Mouse (Mus musculus) myocyte (in vitro differentiated cells): ENCODE results near the gene Wwox. TPM values are rescaled to one million over a fixed set of nuclear protein-coding genes. Genes with fewer than 3 reads are reported as not detected.

Experiments used
- H3K27me3 ChIP-seq: one replicate; pipeline ENCODE4 v1.6.1; 2011; ENCODE audit not compliant: control insufficient read depth, insufficient read depth, insufficient read length
- H3K36me3 ChIP-seq: one replicate; pipeline ENCODE4 v1.6.1; 2011; ENCODE audit not compliant: control insufficient read depth, insufficient read depth
- H3K4me2 ChIP-seq: one replicate; pipeline ENCODE4 v1.6.1; 2011; ENCODE audit warnings: low read depth, control low read depth
- H3K4me3 ChIP-seq: one replicate; pipeline ENCODE4 v1.5.1; 2011; ENCODE audit warnings: mild to moderate bottlenecking, control low read depth, moderate library complexity
- H3K79me2 ChIP-seq: one replicate; pipeline ENCODE4 v1.6.1; 2011; ENCODE audit not compliant: control insufficient read depth, insufficient read depth
- H3ac ChIP-seq: one replicate; pipeline ENCODE4 v1.6.1; 2011; ENCODE audit not compliant: control insufficient read depth, insufficient read length
- CEBPB ChIP-seq: IDR thresholded peaks from 2 replicates; pipeline ENCODE4 v1.6.1; 2011; ENCODE audit warnings: mild to moderate bottlenecking, moderate library complexity; ENCODE audit not compliant: poor library complexity, insufficient read depth, severe bottlenecking
- E2F4 ChIP-seq: IDR thresholded peaks from one replicate; pipeline ENCODE4 v1.6.1; 2011; ENCODE audit warnings: mild to moderate bottlenecking, control low read depth, moderate library complexity; ENCODE audit not compliant: insufficient read depth
- MAX ChIP-seq: IDR thresholded peaks from one replicate; pipeline ENCODE4 v1.6.1; 2011; ENCODE audit warnings: low read depth, mild to moderate bottlenecking, control low read depth
- MYOD1 ChIP-seq, 3 experiments: IDR thresholded peaks; one replicate each; pipeline ENCODE4 v1.6.1; 2011; ENCODE audit warnings: control low read depth in 2 of 3, low read depth in 2 of 3, mild to moderate bottlenecking in 2 of 3, moderate library complexity in 1 of 3; ENCODE audit not compliant: insufficient read length in 2 of 3, control insufficient read depth in 1 of 3
- MYOG ChIP-seq, 3 experiments: IDR thresholded peaks; one replicate each; pipeline ENCODE4 v1.6.1; 2011; ENCODE audit warnings: control low read depth in 2 of 3, low read depth in 2 of 3, mild to moderate bottlenecking in 2 of 3; ENCODE audit not compliant: insufficient read length in 2 of 3, control insufficient read depth in 1 of 3, insufficient read depth in 1 of 3
- POLR2A ChIP-seq: IDR thresholded peaks from one replicate; pipeline ENCODE4 v1.6.1; 2011; ENCODE audit warnings: low read depth, mild to moderate bottlenecking, control low read depth, moderate library complexity; ENCODE audit not compliant: insufficient read length
- POLR2AphosphoS2 ChIP-seq: IDR thresholded peaks from one replicate; pipeline ENCODE4 v1.6.1; 2011; ENCODE audit warnings: low read depth, control low read depth; ENCODE audit not compliant: insufficient read length
- REST ChIP-seq: IDR thresholded peaks from one replicate; pipeline ENCODE4 v1.6.1; 2011; ENCODE audit warnings: mild to moderate bottlenecking, control low read depth, moderate library complexity; ENCODE audit not compliant: insufficient read depth, insufficient read length
- SRF ChIP-seq: IDR thresholded peaks from one replicate; pipeline ENCODE4 v1.6.1; 2011; ENCODE audit warnings: low read depth; ENCODE audit not compliant: control insufficient read depth, insufficient read length
- TCF12 ChIP-seq: IDR thresholded peaks from one replicate; pipeline ENCODE4 v1.6.1; 2011; ENCODE audit warnings: mild to moderate bottlenecking, control low read depth; ENCODE audit not compliant: poor library complexity, insufficient read depth, severe bottlenecking
- TCF3 ChIP-seq: IDR thresholded peaks from one replicate; pipeline ENCODE4 v1.6.1; 2011; ENCODE audit warnings: low read depth, control low read depth; ENCODE audit not compliant: insufficient read length
- USF1 ChIP-seq: IDR thresholded peaks from one replicate; pipeline ENCODE4 v1.6.1; 2011; ENCODE audit warnings: low read depth, mild to moderate bottlenecking, control low read depth, moderate library complexity
- polyA plus RNA-seq: library from polyadenylated mRNA; unstranded; fragments of >200 nt; fragmentation: generic; extraction: Trizol; gene quantifications from one replicate; pipeline ENCODE4 v1.2.1, GENCODE M21; 2012; ENCODE audit warnings: missing spikeins

Wwox gene
- polyA plus RNA-seq, 1 experiment: 8.6 TPM

GRCm38 (mm10) chr8:114772276-114772849 is 332.9 kb downstream of the Wwox start:
- H3K79me2 ChIP-seq: no peaks in the 10 kb centered on the region
- H3K27me3 ChIP-seq: no peaks in the 10 kb centered on the region
- H3K4me3 ChIP-seq: no peak overlapping the region
- no peaks in the 10 kb centered on the region for H3K36me3 ChIP-seq
- TF ChIP-seq E2F4: no peak
- no peak for TF ChIP-seq MYOD1 (IDR thresholded peaks at IDR 0.05; ENCODE audit: control insufficient read depth in 1 of 3, insufficient read length in 2 of 3, low read depth in 2 of 3)
- TF ChIP-seq TCF12: no peak
- no peak for TF ChIP-seq USF1
- no peak for TF ChIP-seq SRF
- no peak for TF ChIP-seq MYOG (IDR thresholded peaks at IDR 0.05; ENCODE audit: control insufficient read depth in 1 of 3, insufficient read depth in 1 of 3, insufficient read length in 2 of 3, low read depth in 2 of 3)
- no peak for TF ChIP-seq CEBPB
- no peak for TF ChIP-seq TCF3
- TF ChIP-seq POLR2AphosphoS2: no peak
- TF ChIP-seq POLR2A: no peak
- TF ChIP-seq REST: no peak
- no peak for TF ChIP-seq MAX
- H3K4me2 ChIP-seq: no peak overlapping the region
- H3ac ChIP-seq: no peak overlapping the region

GRCm38 (mm10) chr8:114773461-114774414 is 334.3 kb downstream of the Wwox start:
- TF ChIP-seq MYOD1 (IDR thresholded peaks at IDR 0.05; ENCODE audit: control insufficient read depth in 1 of 3, insufficient read length in 2 of 3, low read depth in 2 of 3) (no peak), POLR2A (no peak), E2F4 (no peak), SRF (no peak)
- no peak overlapping the region for H3ac ChIP-seq
- no peak overlapping the region for H3K4me3 ChIP-seq
- no peaks in the 10 kb centered on the region for H3K36me3 ChIP-seq
- no peaks in the 10 kb centered on the region for H3K79me2 ChIP-seq
- no peak overlapping the region for H3K4me2 ChIP-seq
- no peaks in the 10 kb centered on the region for H3K27me3 ChIP-seq

DNA sequence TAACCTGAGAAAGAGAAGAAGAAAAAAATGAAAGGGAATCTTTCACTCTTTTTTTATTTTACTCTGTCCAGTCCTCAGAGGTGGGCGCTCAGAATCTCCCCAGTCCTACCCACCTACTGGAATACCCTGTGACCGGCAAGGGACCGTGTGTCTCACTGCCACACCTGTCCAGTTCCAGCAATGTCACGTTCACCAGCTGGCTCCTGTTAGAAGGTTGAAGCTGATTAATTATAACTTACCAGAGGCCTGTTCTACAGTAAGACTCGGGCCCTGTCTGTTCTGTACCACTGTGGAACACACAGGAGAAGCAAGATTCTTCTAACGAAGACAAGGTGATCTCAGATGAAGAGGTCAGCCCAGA is 334.9 kb downstream of the Wwox start:
- Histone ChIP-seq H3K79me2 (no peaks in the 10 kb centered on the region), H3K4me2 (no peak overlapping the region), H3ac (no peak overlapping the region), H3K4me3 (no peak overlapping the region), H3K27me3 (no peaks in the 10 kb centered on the region), H3K36me3 (no peaks in the 10 kb centered on the region)
- no peak for TF ChIP-seq REST
- no peak for TF ChIP-seq USF1
- no peak for TF ChIP-seq POLR2AphosphoS2
- no peak for TF ChIP-seq CEBPB
- TF ChIP-seq TCF12: no peak
- no peak for TF ChIP-seq E2F4
- no peak for TF ChIP-seq POLR2A
- TF ChIP-seq MYOD1 (IDR thresholded peaks at IDR 0.05; ENCODE audit: control insufficient read depth in 1 of 3, insufficient read length in 2 of 3, low read depth in 2 of 3): no peak
- TF ChIP-seq SRF: no peak
- no peak for TF ChIP-seq MAX
- TF ChIP-seq MYOG (IDR thresholded peaks at IDR 0.05; ENCODE audit: control insufficient read depth in 1 of 3, insufficient read depth in 1 of 3, insufficient read length in 2 of 3, low read depth in 2 of 3): no peak
- TF ChIP-seq TCF3: no peak

- Histone ChIP-seq H3K79me2 (no peaks in the 10 kb centered on the region), H3K4me2 (no peak overlapping the region), H3K4me3 (no peak overlapping the region), H3ac (no peak overlapping the region), H3K36me3 (no peaks in the 10 kb centered on the region), H3K27me3 (no peaks in the 10 kb centered on the region)
- TF ChIP-seq USF1 (no peak), TCF3 (no peak), REST (no peak), POLR2AphosphoS2 (no peak), CEBPB (no peak), SRF (no peak), MAX (no peak), MYOG (IDR thresholded peaks at IDR 0.05; ENCODE audit: control insufficient read depth in 1 of 3, insufficient read depth in 1 of 3, insufficient read length in 2 of 3, low read depth in 2 of 3) (no peak), TCF12 (no peak), POLR2A (no peak), MYOD1 (IDR thresholded peaks at IDR 0.05; ENCODE audit: control insufficient read depth in 1 of 3, insufficient read length in 2 of 3, low read depth in 2 of 3) (no peak), E2F4 (no peak)
Measured at GRCm38 (mm10) chr8:114775543-114775942, 336.1 kb downstream of the Wwox start.
